Mouse (Mus musculus) limb, embryonic 13.5 days (tissue): ENCODE measurements around the gene Lrrc74a. TPM values are rescaled to one million over a fixed set of nuclear protein-coding genes. Genes with fewer than 3 reads are reported as not detected.

Experiments
- ATAC-seq: fragments of 200-750 bp; cut with Nextera tagmentation; 2 replicates; pipeline ENCODE4 v1.8.0; 2017; ENCODE audit warnings: low read depth, moderate number of reproducible peaks, moderate TSS enrichment; ENCODE audit not compliant: low FRiP score
- H3K27ac ChIP-seq: fragments of 300-500 bp; sonication (generic); 2 replicates; pipeline ENCODE4 v1.5.1; 2015; ENCODE audit warnings: inconsistent platforms, mild to moderate bottlenecking, moderate library complexity
- H3K27me3 ChIP-seq: fragments of 300-500 bp; sonication (generic); 2 replicates; pipeline ENCODE4 v1.6.1; 2015; ENCODE audit warnings: mild to moderate bottlenecking, inconsistent platforms
- H3K36me3 ChIP-seq: fragments of 300-500 bp; sonication (generic); 2 replicates; pipeline ENCODE4 v1.6.1; 2015; ENCODE audit warnings: inconsistent platforms, mild to moderate bottlenecking, moderate library complexity
- H3K4me1 ChIP-seq: fragments of 300-500 bp; sonication (generic); 2 replicates; pipeline ENCODE4 v1.6.1; 2015; ENCODE audit warnings: inconsistent platforms
- H3K4me2 ChIP-seq: fragments of 300-500 bp; sonication (generic); replicated peaks from 2 replicates; pipeline ENCODE4 v1.6.1; 2015; ENCODE audit warnings: inconsistent platforms, mild to moderate bottlenecking, moderate library complexity
- H3K4me3 ChIP-seq: fragments of 300-500 bp; sonication (generic); 2 replicates; pipeline ENCODE4 v1.5.1; 2015; ENCODE audit warnings: moderate library complexity, mild to moderate bottlenecking, inconsistent platforms
- H3K9ac ChIP-seq: fragments of 300-500 bp; sonication (generic); 2 replicates; pipeline ENCODE4 v1.6.1; 2015; ENCODE audit warnings: mild to moderate bottlenecking, inconsistent platforms
- H3K9me3 ChIP-seq: fragments of 300-500 bp; sonication (generic); 2 replicates; pipeline ENCODE4 v1.6.1; 2016; ENCODE audit warnings: inconsistent platforms
- WGBS: fragments of 180-500 bp; shearing (Covaris S2); methylation state at CpG from one replicate; pipeline ENCODE4 v1.1.7; 2015; 5-methylcytosine and 5-hydroxymethylcytosine counted together
- polyA plus RNA-seq: library from polyadenylated mRNA; unstranded; fragments of >200 nt; fragmentation: Nextera tagmentation; extraction: Ambion mirVana; gene quantifications from 2 replicates; pipeline ENCODE4 v1.2.1, GENCODE M21; 2015

Gene Lrrc74a
- polyA plus RNA-seq, result not detected in 2 replicates

- Histone ChIP-seq H3K4me3 (no peak within 1 kb of the TSS), H3K9ac (no peak within 1 kb of the TSS), H3K9me3 (no peaks in the 10 kb centered on the region), H3K27ac (no peak within 1 kb of the TSS), H3K4me1 (no peaks in the 10 kb centered on the region), H3K36me3 (no peaks in the 10 kb centered on the region), H3K27me3 (no peaks in the 10 kb centered on the region), H3K4me2 (no peak within 1 kb of the TSS)
- WGBS, result 85% methylated on average over 8 of the region's 8 CpGs
- ATAC-seq, result no peak
Measured at GRCm38 (mm10) chr12:86734319-86734810, at the start of gene Lrrc74a. Lrrc74a (plus strand) TSS chr12:86734369.

DNA sequence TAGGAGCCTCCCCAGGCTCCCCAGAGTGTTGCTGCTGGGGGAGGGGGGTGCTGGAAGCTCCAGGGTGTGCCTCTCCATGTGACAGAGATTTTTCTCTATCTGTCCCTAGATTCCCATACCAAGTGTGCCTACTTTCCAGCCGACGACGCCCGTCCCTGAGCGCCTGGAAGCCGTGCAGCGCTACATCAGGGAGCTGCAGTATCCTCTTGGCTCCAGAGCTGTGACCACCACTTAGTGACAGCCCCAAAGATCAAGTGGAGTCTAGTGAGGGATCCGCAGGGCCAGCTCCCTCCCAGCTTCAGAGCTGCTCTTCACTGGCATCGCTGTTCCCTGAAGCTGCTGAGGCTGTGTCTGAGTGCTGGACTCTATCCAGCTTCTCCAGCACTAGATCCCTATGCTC lies 48.9 kb upstream of the Lrrc74a start:
- no peak overlapping the region for H3K4me3 ChIP-seq
- H3K27ac ChIP-seq, result no peak overlapping the region
- H3K9ac ChIP-seq, result no peak overlapping the region
- WGBS, result 86% methylated on average over 9 of the region's 9 CpGs
- H3K4me2 ChIP-seq, result no peak overlapping the region
- H3K36me3 ChIP-seq, result peaks cover 56% of the 10 kb centered on the region
- no peaks in the 10 kb centered on the region for H3K27me3 ChIP-seq
- no peak for ATAC-seq
- peaks cover 26% of the 10 kb centered on the region for H3K4me1 ChIP-seq
- H3K9me3 ChIP-seq, result no peaks in the 10 kb centered on the region

GRCm38 (mm10) chr12:86686551-86687330 lies 47.4 kb upstream of the Lrrc74a start:
- ATAC-seq, result no peak
- Histone ChIP-seq H3K27ac (no peak overlapping the region), H3K4me1 (peaks cover 14% of the 10 kb centered on the region), H3K9me3 (no peaks in the 10 kb centered on the region), H3K36me3 (peaks cover 68% of the 10 kb centered on the region), H3K4me3 (no peak overlapping the region), H3K27me3 (no peaks in the 10 kb centered on the region), H3K4me2 (no peak overlapping the region), H3K9ac (no peak overlapping the region)
- 63% methylated on average over 13 of the region's 13 CpGs for WGBS

DNA sequence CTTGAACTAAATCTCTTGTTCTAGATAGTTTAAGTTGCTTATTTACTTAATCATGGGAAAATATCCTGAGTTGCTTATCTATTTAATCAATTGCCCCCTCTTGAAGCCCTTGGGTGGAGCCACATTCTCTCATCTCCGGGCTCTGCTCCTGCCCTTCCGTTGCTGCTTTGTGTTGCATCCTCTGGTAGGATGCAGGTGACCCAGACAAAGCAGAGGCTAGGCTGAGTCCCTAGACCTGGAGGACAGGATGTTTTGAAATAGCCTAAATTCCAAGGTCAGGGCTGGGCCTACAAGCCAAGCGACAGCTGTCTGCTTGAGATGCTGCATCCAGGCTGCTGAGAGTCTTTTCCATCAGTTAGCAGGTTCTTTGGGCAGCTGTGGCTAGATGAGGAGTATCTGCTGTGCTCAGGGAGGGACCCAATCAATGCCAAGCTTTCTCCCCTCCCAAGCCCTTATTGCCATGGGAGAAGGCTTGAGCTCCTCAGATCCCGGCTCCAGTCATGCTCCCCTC lies 46.7 kb upstream of the Lrrc74a start:
- H3K4me2 ChIP-seq, result no peak overlapping the region
- peaks cover 70% of the 10 kb centered on the region for H3K36me3 ChIP-seq
- no peaks in the 10 kb centered on the region for H3K9me3 ChIP-seq
- no peak for ATAC-seq
- no peak overlapping the region for H3K9ac ChIP-seq
- H3K27me3 ChIP-seq, result no peaks in the 10 kb centered on the region
- 77% methylated on average over 4 of the region's 4 CpGs for WGBS
- peaks cover 12% of the 10 kb centered on the region; the same call in 1 of the 2 replicates for H3K4me1 ChIP-seq
- no peak overlapping the region for H3K4me3 ChIP-seq
- no peak overlapping the region for H3K27ac ChIP-seq

DNA sequence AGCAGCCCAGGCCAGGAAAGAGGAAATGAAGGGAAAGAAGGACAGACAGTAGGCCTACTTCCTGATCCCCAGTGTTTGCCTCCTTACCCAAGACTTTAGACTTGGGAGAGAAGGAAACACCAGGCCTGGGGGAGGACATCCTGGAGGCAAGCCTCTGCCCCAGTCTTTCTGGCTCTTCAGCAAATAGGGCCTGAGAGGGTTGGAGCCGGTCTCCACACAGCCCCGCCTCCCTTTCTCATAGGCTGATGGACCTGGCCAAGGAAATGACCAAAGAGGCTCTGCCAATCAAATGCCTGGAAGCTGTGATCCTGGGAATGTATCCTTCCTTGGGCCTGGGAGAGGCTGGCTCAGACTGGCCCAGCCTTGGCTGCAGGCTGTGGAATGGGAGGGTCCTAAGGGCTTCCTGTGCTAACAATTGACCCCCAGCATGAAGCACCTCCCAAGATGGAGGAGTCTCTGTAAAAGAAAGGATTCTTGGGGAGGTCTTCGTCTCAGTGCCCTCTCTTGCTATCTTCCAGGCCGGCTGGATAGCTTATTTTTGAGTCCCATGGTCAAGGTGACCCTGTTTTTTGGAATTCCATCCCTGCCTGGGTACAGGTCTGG lies 46.1 kb upstream of the Lrrc74a start:
- no peak for ATAC-seq
- H3K9me3 ChIP-seq, result no peaks in the 10 kb centered on the region
- WGBS, result 83% methylated on average over 4 of the region's 4 CpGs

DNA sequence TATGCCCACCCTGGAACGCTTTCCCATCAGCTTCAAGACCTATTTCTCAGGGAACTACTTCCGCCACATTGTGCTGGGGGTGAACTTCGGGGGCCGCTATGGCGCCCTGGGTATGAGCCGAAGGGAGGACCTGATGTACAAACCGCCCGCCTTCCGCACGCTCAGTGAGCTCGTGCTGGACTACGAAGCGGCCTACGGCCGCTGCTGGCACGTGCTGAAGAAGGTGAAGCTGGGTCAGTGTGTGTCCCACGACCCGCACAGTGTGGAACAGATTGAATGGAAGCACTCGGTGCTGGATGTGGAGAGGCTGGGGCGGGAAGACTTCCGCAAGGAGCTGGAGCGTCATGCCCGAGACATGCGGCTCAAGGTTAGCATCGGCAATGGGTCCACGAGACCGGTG lies 45.3 kb upstream of the Lrrc74a start:
- Histone ChIP-seq H3K9me3 (no peaks in the 10 kb centered on the region), H3K4me3 (no peak overlapping the region), H3K27me3 (no peaks in the 10 kb centered on the region), H3K4me2 (no peak overlapping the region), H3K4me1 (0 out of 2 replicates have a peak, but pooled peaks cover 3% of the 10 kb centered on the region), H3K36me3 (peaks cover 64% of the 10 kb centered on the region), H3K9ac (no peak overlapping the region), H3K27ac (no peak overlapping the region)
- ATAC-seq, result no peak
- 97% methylated on average over 27 of the region's 27 CpGs for WGBS

More for the DNA sequence above, 46.1 kb upstream of the Lrrc74a start:
- H3K4me2 ChIP-seq, result no peak overlapping the region
- peaks cover 7% of the 10 kb centered on the region; the same call in 1 of the 2 replicates for H3K4me1 ChIP-seq
- no peak overlapping the region for H3K4me3 ChIP-seq
- H3K27me3 ChIP-seq, result no peaks in the 10 kb centered on the region
- H3K36me3 ChIP-seq, result peaks cover 64% of the 10 kb centered on the region
- H3K9ac ChIP-seq, result no peak overlapping the region
- no peak overlapping the region for H3K27ac ChIP-seq

- Histone ChIP-seq H3K4me3 (no peak overlapping the region), H3K27me3 (no peaks in the 10 kb centered on the region), H3K9me3 (no peaks in the 10 kb centered on the region), H3K9ac (no peak overlapping the region), H3K27ac (no peak overlapping the region), H3K4me1 (no peaks in the 10 kb centered on the region), H3K36me3 (peaks cover 60% of the 10 kb centered on the region), H3K4me2 (no peak overlapping the region)
- ATAC-seq, result no peak
- 76% methylated on average over 12 of the region's 12 CpGs for WGBS
Measured at GRCm38 (mm10) chr12:86690700-86691485, 43.3 kb upstream of the Lrrc74a start.

GRCm38 (mm10) chr12:86692471-86693356 lies 41.5 kb upstream of the Lrrc74a start:
- ATAC-seq, result no peak
- H3K27me3 ChIP-seq, result no peaks in the 10 kb centered on the region

DNA sequence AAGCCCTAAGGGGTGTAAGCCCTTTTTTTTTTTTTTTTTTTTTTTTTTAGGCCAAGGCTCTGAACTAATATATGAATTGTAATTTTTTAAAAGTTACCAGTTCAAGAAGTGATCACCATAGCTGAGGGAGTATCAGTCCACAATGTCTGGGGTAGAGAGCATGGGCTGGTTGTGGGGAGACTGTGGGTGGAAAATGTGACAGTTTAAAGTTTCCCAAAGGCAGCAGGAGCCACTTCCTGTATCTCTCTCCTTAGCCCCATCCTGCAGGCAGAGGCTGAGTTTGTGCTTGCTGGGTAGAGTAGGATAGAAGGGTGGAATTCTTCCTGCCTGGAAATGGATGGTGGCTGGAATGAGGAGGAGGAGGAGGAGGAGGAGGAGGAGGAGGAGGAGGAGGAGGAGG lies 40.8 kb upstream of the Lrrc74a start:
- no peaks in the 10 kb centered on the region for H3K27me3 ChIP-seq
- ATAC-seq, result no peak
- no peaks in the 10 kb centered on the region for H3K4me1 ChIP-seq
- no peak overlapping the region for H3K4me2 ChIP-seq
- no peak overlapping the region for H3K27ac ChIP-seq
- H3K36me3 ChIP-seq, result peaks cover 54% of the 10 kb centered on the region
- H3K4me3 ChIP-seq, result no peak overlapping the region
- no peak overlapping the region for H3K9ac ChIP-seq
- no peaks in the 10 kb centered on the region for H3K9me3 ChIP-seq

More at GRCm38 (mm10) chr12:86692471-86693356, 41.5 kb upstream of the Lrrc74a start:
- WGBS, result 62% methylated on average over 5 of the region's 5 CpGs
- H3K27ac ChIP-seq, result no peak overlapping the region
- no peak overlapping the region for H3K9ac ChIP-seq
- H3K4me1 ChIP-seq, result no peaks in the 10 kb centered on the region
- H3K4me2 ChIP-seq, result no peak overlapping the region
- H3K4me3 ChIP-seq, result no peak overlapping the region
- no peaks in the 10 kb centered on the region for H3K9me3 ChIP-seq
- H3K36me3 ChIP-seq, result peaks cover 61% of the 10 kb centered on the region

DNA sequence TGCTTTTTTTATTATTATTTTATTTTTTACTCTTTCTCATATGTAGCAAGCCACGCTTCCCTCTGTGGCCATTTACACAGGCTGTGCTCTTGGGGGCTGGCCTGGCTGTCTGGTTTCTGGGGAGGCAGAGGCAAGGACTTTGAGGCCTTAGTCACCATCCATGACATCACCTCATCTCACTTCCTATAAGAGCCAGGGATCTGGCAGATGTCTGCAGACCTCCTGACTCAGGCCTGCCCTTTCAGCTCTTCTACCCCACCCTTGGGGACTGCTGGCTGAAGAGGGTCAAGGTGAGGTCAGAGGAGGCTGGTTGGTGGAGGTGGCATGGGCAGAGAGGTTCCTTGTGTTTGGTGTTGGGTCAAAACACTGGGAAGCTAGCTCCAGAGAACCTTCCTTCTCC lies 39.7 kb upstream of the Lrrc74a start:
- no peak overlapping the region for H3K27ac ChIP-seq
- no peaks in the 10 kb centered on the region for H3K4me1 ChIP-seq
- no peaks in the 10 kb centered on the region for H3K9me3 ChIP-seq
- no peaks in the 10 kb centered on the region for H3K27me3 ChIP-seq
- WGBS, result 96% methylated on average over 1 of the region's 1 CpGs
- H3K4me2 ChIP-seq, result no peak overlapping the region
- no peak overlapping the region for H3K4me3 ChIP-seq
- no peak overlapping the region for H3K9ac ChIP-seq
- no peak for ATAC-seq
- H3K36me3 ChIP-seq, result peaks cover 43% of the 10 kb centered on the region

- Histone ChIP-seq H3K36me3 (peaks cover 36% of the 10 kb centered on the region), H3K27me3 (no peaks in the 10 kb centered on the region), H3K4me3 (no peak overlapping the region), H3K4me2 (no peak overlapping the region), H3K4me1 (peaks cover 9% of the 10 kb centered on the region), H3K9ac (no peak overlapping the region), H3K27ac (no peak overlapping the region), H3K9me3 (no peaks in the 10 kb centered on the region)
- ATAC-seq, result no peak
- WGBS, result 74% methylated on average over 2 of the region's 2 CpGs
Measured at GRCm38 (mm10) chr12:86697996-86698395, 36.2 kb upstream of the Lrrc74a start.
